Mouse (Mus musculus): ENCODE measurements around the gene Ap3b1. TPM values are rescaled to one million over a fixed set of nuclear protein-coding genes. Genes with fewer than 3 reads are reported as not detected.

Ap3b1 gene
- polyA plus RNA-seq, 1 experiment from 2014 or later, result 34.4 TPM

DNA sequence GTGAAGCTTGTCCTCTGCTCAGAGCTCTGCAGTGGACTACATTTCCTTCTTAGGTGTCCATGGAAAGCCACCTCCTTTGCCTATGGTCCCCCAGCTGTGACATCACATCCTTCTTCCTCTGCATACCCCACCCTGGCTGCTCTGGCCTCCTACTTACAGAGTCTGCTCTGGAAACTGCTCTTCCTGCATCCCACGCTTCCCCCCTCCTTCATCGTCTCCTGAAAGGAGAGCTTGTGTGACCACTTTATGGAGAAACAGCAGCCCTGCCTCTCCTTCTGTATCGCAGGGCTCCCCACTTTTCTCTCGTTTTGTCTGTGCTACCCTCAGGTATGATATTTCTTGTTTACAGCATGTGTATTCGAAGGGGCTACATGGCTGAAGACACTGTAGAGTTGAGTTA is 33.5 kb downstream of the Ap3b1 start:
- peaks cover 43% of the 10 kb centered on the region for H3K36me3 ChIP-seq (ENCODE audit: control insufficient read depth, insufficient read depth, low read length)
- H3K4me2 ChIP-seq (ENCODE audit: low read length), result no peak overlapping the region

GRCm38 (mm10) chr13:94394486-94394885 is 35.7 kb downstream of the Ap3b1 start:
- H3K4me1 ChIP-seq (ENCODE audit: control insufficient read depth in 2 of 2, insufficient read depth in 2 of 2, low read length in 2 of 2), result peaks cover 16 to 23% of the 10 kb centered on the region in 2 experiments
- H3K9me3 ChIP-seq (ENCODE audit: control insufficient read depth, low read length), result no peaks in the 10 kb centered on the region
- no peak for ATAC-seq (ENCODE audit: insufficient number of reproducible peaks, insufficient read depth, low FRiP score, low read depth)
- no peaks in the 10 kb centered on the region for H3K27me3 ChIP-seq (ENCODE audit: control insufficient read depth, insufficient read depth, low read length)
- no peak overlapping the region for H3K4me2 ChIP-seq (ENCODE audit: low read length)
- no peak overlapping the region for H3K9ac ChIP-seq (ENCODE audit: low read length)
- no peak overlapping the region for H3K4me3 ChIP-seq (ENCODE audit: control insufficient read depth in 1 of 2, insufficient read depth in 1 of 2, low read depth in 1 of 2, low read length in 2 of 2)
- peak overlapping the region in 1 of 2 experiments; percentile 6; a peak in 1 of 4 replicates for H3K27ac ChIP-seq (replicated peaks in 1 of 2; ENCODE audit: control insufficient read depth in 1 of 2, insufficient read depth in 1 of 2, low read depth in 2 of 2, low read length in 2 of 2)
- peaks cover 43% of the 10 kb centered on the region for H3K36me3 ChIP-seq (ENCODE audit: control insufficient read depth, insufficient read depth, low read length)
- WGBS, result 74% methylated on average over 9 of the region's 9 CpGs

More for the DNA sequence above, 33.5 kb downstream of the Ap3b1 start:
- no peak overlapping the region for H3K4me3 ChIP-seq (ENCODE audit: control insufficient read depth in 1 of 2, insufficient read depth in 1 of 2, low read depth in 1 of 2, low read length in 2 of 2)
- peaks cover 16 to 33% of the 10 kb centered on the region in 2 experiments for H3K4me1 ChIP-seq (ENCODE audit: control insufficient read depth in 2 of 2, insufficient read depth in 2 of 2, low read length in 2 of 2)
- H3K27me3 ChIP-seq (ENCODE audit: control insufficient read depth, insufficient read depth, low read length), result no peaks in the 10 kb centered on the region
- no peak overlapping the region for H3K9ac ChIP-seq (ENCODE audit: low read length)
- no peak for ATAC-seq (ENCODE audit: insufficient number of reproducible peaks, insufficient read depth, low FRiP score, low read depth)
- H3K9me3 ChIP-seq (ENCODE audit: control insufficient read depth, low read length), result no peaks in the 10 kb centered on the region
- H3K27ac ChIP-seq (replicated peaks in 1 of 2; ENCODE audit: control insufficient read depth in 1 of 2, insufficient read depth in 1 of 2, low read depth in 2 of 2, low read length in 2 of 2), result no peak overlapping the region
- WGBS, result 81% methylated on average over 5 of the region's 5 CpGs

GRCm38 (mm10) chr13:94395763-94396162 is 37.0 kb downstream of the Ap3b1 start:
- peak; percentile 85 for ATAC-seq (ENCODE audit: insufficient number of reproducible peaks, insufficient read depth, low FRiP score, low read depth)
- Histone ChIP-seq H3K4me2 (ENCODE audit: low read length) (no peak overlapping the region), H3K9me3 (ENCODE audit: control insufficient read depth, low read length) (no peaks in the 10 kb centered on the region), H3K36me3 (ENCODE audit: control insufficient read depth, insufficient read depth, low read length) (peaks cover 47% of the 10 kb centered on the region), H3K4me1 (ENCODE audit: control insufficient read depth in 2 of 2, insufficient read depth in 2 of 2, low read length in 2 of 2) (peaks cover 13 to 23% of the 10 kb centered on the region in 2 experiments), H3K9ac (ENCODE audit: low read length) (no peak overlapping the region), H3K27ac (replicated peaks in 1 of 2; ENCODE audit: control insufficient read depth in 1 of 2, insufficient read depth in 1 of 2, low read depth in 2 of 2, low read length in 2 of 2) (peak overlapping the region; percentile 73 to 76), H3K27me3 (ENCODE audit: control insufficient read depth, insufficient read depth, low read length) (no peaks in the 10 kb centered on the region), H3K4me3 (ENCODE audit: control insufficient read depth in 1 of 2, insufficient read depth in 1 of 2, low read depth in 1 of 2, low read length in 2 of 2) (no peak overlapping the region)
- 56% methylated on average over 8 of the region's 8 CpGs for WGBS

GRCm38 (mm10) chr13:94396392-94396920 is 37.7 kb downstream of the Ap3b1 start:
- Histone ChIP-seq H3K4me1 (ENCODE audit: control insufficient read depth in 2 of 2, insufficient read depth in 2 of 2, low read length in 2 of 2) (peaks cover 13 to 23% of the 10 kb centered on the region in 2 experiments), H3K9me3 (ENCODE audit: control insufficient read depth, low read length) (no peaks in the 10 kb centered on the region), H3K4me3 (ENCODE audit: control insufficient read depth in 1 of 2, insufficient read depth in 1 of 2, low read depth in 1 of 2, low read length in 2 of 2) (no peak overlapping the region), H3K9ac (ENCODE audit: low read length) (no peak overlapping the region), H3K27me3 (ENCODE audit: control insufficient read depth, insufficient read depth, low read length) (no peaks in the 10 kb centered on the region), H3K27ac (replicated peaks in 1 of 2; ENCODE audit: control insufficient read depth in 1 of 2, insufficient read depth in 1 of 2, low read depth in 2 of 2, low read length in 2 of 2) (peak overlapping the region; percentile 73 to 76; a peak in 3 of 4 replicates), H3K4me2 (ENCODE audit: low read length) (no peak overlapping the region), H3K36me3 (ENCODE audit: control insufficient read depth, insufficient read depth, low read length) (peaks cover 47% of the 10 kb centered on the region)
- ATAC-seq (ENCODE audit: insufficient number of reproducible peaks, insufficient read depth, low FRiP score, low read depth), result no peak
- WGBS, result 76% methylated on average over 10 of the region's 10 CpGs

DNA sequence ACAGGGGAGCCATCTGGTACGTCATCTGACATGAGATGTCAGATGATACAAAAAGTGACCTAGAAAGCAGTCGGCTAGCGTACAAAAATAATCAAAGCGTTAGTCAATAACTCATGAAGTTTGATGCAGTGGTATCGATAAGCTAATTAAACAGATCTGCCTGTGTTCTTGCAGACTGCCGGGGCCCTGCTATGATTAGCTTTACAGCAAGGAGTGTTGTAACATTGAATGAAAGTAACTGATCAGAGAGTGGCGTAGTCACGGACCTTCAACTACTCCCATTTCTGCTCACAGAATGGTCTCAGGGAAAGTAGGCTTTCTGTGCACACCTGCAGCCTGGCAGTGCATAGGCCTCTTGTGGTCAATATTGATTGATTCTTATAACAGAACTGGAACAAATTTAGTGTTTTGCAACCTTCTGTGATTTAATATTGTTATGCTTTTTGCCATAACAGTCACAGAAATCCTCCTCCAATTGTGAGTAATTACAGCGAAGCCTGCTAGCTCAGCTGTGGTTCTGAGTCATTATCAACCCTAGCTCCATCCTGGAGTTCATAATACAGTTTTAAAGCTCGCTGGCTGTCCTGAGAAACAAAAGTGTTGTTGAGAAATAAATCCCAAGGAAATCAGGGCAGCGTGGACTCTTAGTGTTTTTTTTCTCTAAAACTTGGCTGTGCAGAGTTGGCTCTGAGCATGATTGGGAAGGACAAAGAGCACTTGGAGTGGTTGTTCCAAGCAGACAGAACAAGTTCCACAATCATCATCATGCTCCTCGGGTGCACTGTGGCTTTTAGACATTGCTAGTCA is 40.0 kb downstream of the Ap3b1 start:
- Histone ChIP-seq H3K4me2 (ENCODE audit: low read length) (no peak overlapping the region), H3K27me3 (ENCODE audit: control insufficient read depth, insufficient read depth, low read length) (no peaks in the 10 kb centered on the region), H3K9me3 (ENCODE audit: control insufficient read depth, low read length) (no peaks in the 10 kb centered on the region), H3K27ac (replicated peaks in 1 of 2; ENCODE audit: control insufficient read depth in 1 of 2, insufficient read depth in 1 of 2, low read depth in 2 of 2, low read length in 2 of 2) (no peak overlapping the region), H3K9ac (ENCODE audit: low read length) (no peak overlapping the region), H3K36me3 (ENCODE audit: control insufficient read depth, insufficient read depth, low read length) (peaks cover 36% of the 10 kb centered on the region), H3K4me1 (ENCODE audit: control insufficient read depth in 2 of 2, insufficient read depth in 2 of 2, low read length in 2 of 2) (peaks cover 13 to 23% of the 10 kb centered on the region in 2 experiments), H3K4me3 (ENCODE audit: control insufficient read depth in 1 of 2, insufficient read depth in 1 of 2, low read depth in 1 of 2, low read length in 2 of 2) (no peak overlapping the region)
- 91% methylated on average over 12 of the region's 12 CpGs for WGBS
- ATAC-seq (ENCODE audit: insufficient number of reproducible peaks, insufficient read depth, low FRiP score, low read depth), result no peak

GRCm38 (mm10) chr13:94400465-94400864 is 41.7 kb downstream of the Ap3b1 start:
- H3K36me3 ChIP-seq (ENCODE audit: control insufficient read depth, insufficient read depth, low read length), result peaks cover 39% of the 10 kb centered on the region
- peaks cover 11 to 13% of the 10 kb centered on the region in 2 experiments for H3K4me1 ChIP-seq (ENCODE audit: control insufficient read depth in 2 of 2, insufficient read depth in 2 of 2, low read length in 2 of 2)
- H3K9ac ChIP-seq (ENCODE audit: low read length), result no peak overlapping the region
- no peak overlapping the region for H3K4me3 ChIP-seq (ENCODE audit: control insufficient read depth in 1 of 2, insufficient read depth in 1 of 2, low read depth in 1 of 2, low read length in 2 of 2)
- 86% methylated on average over 8 of the region's 8 CpGs for WGBS
- no peaks in the 10 kb centered on the region for H3K9me3 ChIP-seq (ENCODE audit: control insufficient read depth, low read length)
- ATAC-seq (ENCODE audit: insufficient number of reproducible peaks, insufficient read depth, low FRiP score, low read depth), result no peak
- H3K4me2 ChIP-seq (ENCODE audit: low read length), result no peak overlapping the region
- no peaks in the 10 kb centered on the region for H3K27me3 ChIP-seq (ENCODE audit: control insufficient read depth, insufficient read depth, low read length)
- H3K27ac ChIP-seq (replicated peaks in 1 of 2; ENCODE audit: control insufficient read depth in 1 of 2, insufficient read depth in 1 of 2, low read depth in 2 of 2, low read length in 2 of 2), result no peak overlapping the region

- H3K27me3 ChIP-seq (ENCODE audit: control insufficient read depth, insufficient read depth, low read length), result no peaks in the 10 kb centered on the region
- H3K9me3 ChIP-seq (ENCODE audit: control insufficient read depth, low read length), result no peaks in the 10 kb centered on the region
- no peak overlapping the region for H3K4me2 ChIP-seq (ENCODE audit: low read length)
- ATAC-seq (ENCODE audit: insufficient number of reproducible peaks, insufficient read depth, low FRiP score, low read depth), result no peak
- H3K4me3 ChIP-seq (ENCODE audit: control insufficient read depth in 1 of 2, insufficient read depth in 1 of 2, low read depth in 1 of 2, low read length in 2 of 2), result no peak overlapping the region
- peaks cover 12% of the 10 kb centered on the region; the same call in 1 of the 2 replicates for H3K36me3 ChIP-seq (ENCODE audit: control insufficient read depth, insufficient read depth, low read length)
- no peaks in the 10 kb centered on the region for H3K4me1 ChIP-seq (ENCODE audit: control insufficient read depth in 2 of 2, insufficient read depth in 2 of 2, low read length in 2 of 2)
- 91% methylated on average over 5 of the region's 5 CpGs for WGBS
- no peak overlapping the region for H3K27ac ChIP-seq (replicated peaks in 1 of 2; ENCODE audit: control insufficient read depth in 1 of 2, insufficient read depth in 1 of 2, low read depth in 2 of 2, low read length in 2 of 2)
- H3K9ac ChIP-seq (ENCODE audit: low read length), result no peak overlapping the region
These were observed 64.8 kb downstream of the Ap3b1 start for GRCm38 (mm10) chr13:94423600-94423999.

Data from heart, embryonic 14.5 days (tissue).